Mouse (Mus musculus): ENCODE data around the gene BC035044.
A peak's percentile ranks its signal among the peaks of the same experiment; 100 is the strongest.
"Not testable (repeated sequence)": the region's sequence is repeated elsewhere in the genome, so short reads cannot be mapped to it uniquely, and the experiment has no call there.

The BC035044 gene

GRCm38 (mm10) chr6:128842945-128843478 is 47.9 kb downstream of the BC035044 start:
- peak; percentile 99 for DNase-seq (ENCODE audit: low read depth, low spot score)
- no peaks in the 10 kb centered on the region for H3K27me3 ChIP-seq (ENCODE audit: control insufficient read depth, insufficient read depth, low read length, poor library complexity, severe bottlenecking)

GRCm38 (mm10) chr6:128842356-128842944 is 48.5 kb downstream of the BC035044 start:
- H3K27me3 ChIP-seq (ENCODE audit: control insufficient read depth, insufficient read depth, low read length, poor library complexity, severe bottlenecking) = no peaks in the 10 kb centered on the region
- peaks cover 6% of the 10 kb centered on the region; the same call in 1 of the 2 replicates for H3K36me3 ChIP-seq (ENCODE audit: control insufficient read depth, insufficient read depth, low read length, poor library complexity, severe bottlenecking)
- no peak for DNase-seq (ENCODE audit: low read depth, low spot score)

More at GRCm38 (mm10) chr6:128842945-128843478, 47.9 kb downstream of the BC035044 start:
- peaks cover 6% of the 10 kb centered on the region; the same call in 1 of the 2 replicates for H3K36me3 ChIP-seq (ENCODE audit: control insufficient read depth, insufficient read depth, low read length, poor library complexity, severe bottlenecking)

DNA sequence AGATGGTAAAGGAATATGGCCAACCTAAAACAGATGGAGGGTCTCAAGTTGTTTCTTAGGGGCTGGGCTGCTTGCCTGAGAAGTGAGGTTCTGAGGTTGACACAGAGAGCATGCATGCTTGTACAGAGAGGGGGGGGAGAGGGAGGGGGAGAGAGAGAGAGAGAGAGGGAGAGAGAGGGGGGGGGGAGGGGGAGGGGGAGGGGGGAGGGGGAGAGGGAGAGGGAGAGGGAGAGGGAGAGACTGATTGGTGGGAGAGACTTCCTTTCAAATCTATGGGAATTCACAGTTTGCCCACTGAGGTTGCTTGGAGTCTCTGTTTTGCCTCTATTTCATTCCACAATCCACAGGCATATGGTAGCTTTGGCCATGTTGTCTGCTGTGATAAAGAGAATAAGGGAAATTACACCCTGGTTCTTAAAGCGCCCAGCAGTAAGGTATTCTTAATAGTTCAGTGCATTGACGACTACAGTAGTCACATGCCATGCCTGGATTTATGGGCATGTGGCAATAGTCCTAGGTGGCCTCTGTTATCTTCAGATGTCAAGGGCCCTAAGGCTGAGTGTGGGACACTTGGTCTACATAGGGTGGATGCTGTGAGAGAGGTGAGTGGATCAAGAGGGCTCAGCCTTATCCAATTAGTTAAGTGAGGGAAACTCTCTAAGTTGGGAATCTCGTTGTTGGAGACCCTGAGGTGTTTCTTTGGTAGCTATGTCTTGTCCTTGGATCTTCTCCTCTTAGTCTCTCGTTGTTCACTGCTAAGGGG is 49.4 kb downstream of the BC035044 start:
- no peaks in the 10 kb centered on the region for H3K27me3 ChIP-seq (ENCODE audit: control insufficient read depth, insufficient read depth, low read length, poor library complexity, severe bottlenecking)
- no peak for DNase-seq (ENCODE audit: low read depth, low spot score)
- no peaks in the 10 kb centered on the region for H3K36me3 ChIP-seq (ENCODE audit: control insufficient read depth, insufficient read depth, low read length, poor library complexity, severe bottlenecking)

- not testable (repeated sequence) for H3K36me3 ChIP-seq (ENCODE audit: control insufficient read depth, insufficient read depth, low read length, poor library complexity, severe bottlenecking); H3K27me3 ChIP-seq (ENCODE audit: control insufficient read depth, insufficient read depth, low read length, poor library complexity, severe bottlenecking); DNase-seq (ENCODE audit: low read depth, low spot score)
Measured at GRCm38 (mm10) chr6:128840669-128841068, 50.3 kb downstream of the BC035044 start.

DNA sequence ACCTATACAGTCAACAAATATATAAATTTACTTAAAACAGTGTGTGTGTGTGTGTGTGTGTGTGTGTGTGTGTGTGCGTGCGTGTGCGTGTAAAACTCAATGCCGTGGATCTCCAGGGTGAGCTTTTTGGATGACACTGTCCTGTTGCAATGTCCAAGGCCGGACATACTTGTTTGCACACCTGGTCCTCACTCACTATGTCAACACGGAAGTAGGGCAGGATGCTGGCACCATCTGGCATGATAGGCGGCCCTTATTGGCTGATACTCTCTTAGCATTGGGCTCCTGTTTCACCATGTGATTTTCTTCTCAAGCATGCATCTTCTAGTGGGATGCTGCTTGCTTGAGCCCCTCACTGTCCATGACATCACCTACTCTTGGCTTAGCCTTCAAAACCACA is 51.0 kb downstream of the BC035044 start:
- DNase-seq (ENCODE audit: low read depth, low spot score) = peak; percentile 63
- H3K27me3 ChIP-seq (ENCODE audit: control insufficient read depth, insufficient read depth, low read length, poor library complexity, severe bottlenecking) = no peaks in the 10 kb centered on the region
- no peaks in the 10 kb centered on the region for H3K36me3 ChIP-seq (ENCODE audit: control insufficient read depth, insufficient read depth, low read length, poor library complexity, severe bottlenecking)

DNA sequence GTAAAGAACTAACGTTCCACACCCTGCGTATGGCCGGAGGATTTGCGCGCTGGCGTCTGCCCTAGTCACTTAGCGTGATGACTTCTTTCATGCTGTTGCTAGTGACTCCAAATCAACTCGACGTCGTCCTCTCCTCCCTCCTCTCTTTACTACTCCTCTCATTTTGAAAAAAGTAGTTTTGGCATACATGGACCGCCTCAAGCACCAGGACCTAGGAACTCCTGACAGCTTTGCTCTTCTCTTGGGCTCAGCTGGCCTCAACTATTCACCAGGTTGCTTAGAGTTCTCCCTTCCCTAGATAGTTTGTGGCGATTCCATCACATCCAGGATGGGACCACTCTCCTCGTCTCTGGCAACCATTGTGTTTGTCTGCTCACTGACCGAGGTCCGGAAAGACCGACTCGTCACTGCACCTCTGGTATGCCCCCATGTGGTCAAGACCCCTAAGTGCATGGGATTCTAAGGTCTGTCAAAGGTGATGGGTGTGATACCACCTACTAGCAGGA is 51.6 kb downstream of the BC035044 start:
- Histone ChIP-seq H3K36me3 (ENCODE audit: control insufficient read depth, insufficient read depth, low read length, poor library complexity, severe bottlenecking) (no peaks in the 10 kb centered on the region), H3K27me3 (ENCODE audit: control insufficient read depth, insufficient read depth, low read length, poor library complexity, severe bottlenecking) (no peaks in the 10 kb centered on the region)
- peak; percentile 97 for DNase-seq (ENCODE audit: low read depth, low spot score)

- DNase-seq (ENCODE audit: low read depth, low spot score) = peak; percentile 95
- Histone ChIP-seq H3K36me3 (ENCODE audit: control insufficient read depth, insufficient read depth, low read length, poor library complexity, severe bottlenecking) (no peaks in the 10 kb centered on the region), H3K27me3 (ENCODE audit: control insufficient read depth, insufficient read depth, low read length, poor library complexity, severe bottlenecking) (no peaks in the 10 kb centered on the region)
Measured at GRCm38 (mm10) chr6:128838342-128839265, 52.3 kb downstream of the BC035044 start.

- Histone ChIP-seq H3K36me3 (ENCODE audit: control insufficient read depth, insufficient read depth, low read length, poor library complexity, severe bottlenecking) (no peaks in the 10 kb centered on the region), H3K27me3 (ENCODE audit: control insufficient read depth, insufficient read depth, low read length, poor library complexity, severe bottlenecking) (no peaks in the 10 kb centered on the region)
- no peak for DNase-seq (ENCODE audit: low read depth, low spot score)
Measured at GRCm38 (mm10) chr6:128837454-128838341, 53.2 kb downstream of the BC035044 start.

GRCm38 (mm10) chr6:128836955-128837334 is 54.0 kb downstream of the BC035044 start:
- Histone ChIP-seq H3K27me3 (ENCODE audit: control insufficient read depth, insufficient read depth, low read length, poor library complexity, severe bottlenecking) (no peaks in the 10 kb centered on the region), H3K36me3 (ENCODE audit: control insufficient read depth, insufficient read depth, low read length, poor library complexity, severe bottlenecking) (no peaks in the 10 kb centered on the region)
- no peak for DNase-seq (ENCODE audit: low read depth, low spot score)

DNA sequence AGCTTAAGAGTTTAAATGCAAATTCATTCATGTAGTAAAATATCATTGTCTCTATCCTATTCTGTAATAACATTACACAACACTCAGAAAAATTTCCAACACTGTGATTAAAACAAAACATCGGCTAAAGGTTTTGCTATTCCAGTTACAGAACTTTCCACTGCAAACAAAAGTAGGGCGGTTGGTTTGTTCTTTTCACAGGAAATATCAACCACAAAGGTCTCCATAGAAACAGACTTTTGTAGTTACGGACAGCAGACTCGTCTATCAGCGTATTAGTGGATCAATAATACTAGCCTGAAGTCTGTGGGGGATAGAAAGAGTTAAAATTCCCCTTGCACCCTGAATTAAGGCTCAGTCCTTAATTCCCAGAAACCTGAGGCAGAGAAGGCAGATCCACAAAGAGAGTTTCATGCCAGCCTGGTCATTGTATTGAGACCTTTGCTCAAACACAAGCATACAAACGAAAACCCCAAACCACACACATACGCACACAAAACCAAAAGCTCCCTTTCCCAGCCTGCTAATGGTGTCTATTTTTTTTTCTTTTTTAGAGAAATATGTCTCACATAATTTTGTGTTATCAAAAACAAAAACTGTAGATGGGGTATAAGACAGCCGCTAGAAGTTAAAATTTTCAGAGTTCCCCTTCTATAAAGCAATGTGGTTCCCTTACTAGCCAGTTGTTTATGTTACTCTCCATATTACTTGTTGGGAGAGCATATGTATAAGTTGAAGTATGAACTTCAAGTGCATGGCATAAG is 54.6 kb downstream of the BC035044 start:
- no peaks in the 10 kb centered on the region for H3K27me3 ChIP-seq (ENCODE audit: control insufficient read depth, insufficient read depth, low read length, poor library complexity, severe bottlenecking)
- no peaks in the 10 kb centered on the region for H3K36me3 ChIP-seq (ENCODE audit: control insufficient read depth, insufficient read depth, low read length, poor library complexity, severe bottlenecking)
- peak; percentile 42 for DNase-seq (ENCODE audit: low read depth, low spot score)

DNA sequence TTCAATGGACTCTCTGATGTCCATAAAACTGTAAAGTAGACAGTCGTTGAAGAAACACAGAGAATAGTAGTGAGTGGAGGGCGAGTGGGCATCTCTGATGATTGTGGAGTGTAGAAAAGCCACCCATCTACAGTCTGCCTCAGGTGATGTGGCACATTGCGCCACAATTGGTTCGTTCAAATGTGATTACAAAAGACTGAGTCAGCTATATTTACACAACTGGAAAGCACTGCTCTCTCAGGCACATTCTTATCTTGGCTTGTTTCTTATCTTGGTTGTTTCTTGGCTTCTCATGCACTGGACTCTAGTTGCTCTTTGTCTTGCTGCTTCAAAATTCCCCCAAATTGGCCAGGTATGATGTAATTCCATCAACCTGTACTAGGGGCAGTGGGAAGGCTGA is 55.4 kb downstream of the BC035044 start:
- no peak for DNase-seq (ENCODE audit: low read depth, low spot score)

GRCm38 (mm10) chr6:128833046-128833445 is 57.9 kb downstream of the BC035044 start:
- Histone ChIP-seq H3K27me3 (ENCODE audit: control insufficient read depth, insufficient read depth, low read length, poor library complexity, severe bottlenecking) (no peaks in the 10 kb centered on the region), H3K36me3 (ENCODE audit: control insufficient read depth, insufficient read depth, low read length, poor library complexity, severe bottlenecking) (no peaks in the 10 kb centered on the region)
- DNase-seq (ENCODE audit: low read depth, low spot score) = no peak

More for the DNA sequence above, 55.4 kb downstream of the BC035044 start:
- Histone ChIP-seq H3K27me3 (ENCODE audit: control insufficient read depth, insufficient read depth, low read length, poor library complexity, severe bottlenecking) (no peaks in the 10 kb centered on the region), H3K36me3 (ENCODE audit: control insufficient read depth, insufficient read depth, low read length, poor library complexity, severe bottlenecking) (no peaks in the 10 kb centered on the region)

DNA sequence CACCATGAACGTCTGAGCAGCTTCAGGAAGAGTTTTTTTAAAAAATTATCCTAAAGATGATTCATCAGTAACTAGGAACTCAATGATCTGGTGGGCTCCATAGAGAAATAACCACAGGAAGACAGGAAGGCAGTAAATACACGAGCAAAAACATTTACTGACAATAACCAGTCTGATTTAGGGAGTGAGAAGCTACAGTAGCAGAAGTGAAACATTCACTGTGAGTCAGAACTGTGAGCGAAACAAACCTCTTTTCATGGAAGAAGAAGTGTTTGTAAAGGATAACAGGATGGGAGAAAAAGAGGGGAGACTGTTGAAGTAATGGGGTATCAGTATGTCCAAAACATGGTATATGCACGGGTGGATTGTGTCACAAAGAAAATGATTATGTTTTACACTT is 61.1 kb downstream of the BC035044 start:
- no peaks in the 10 kb centered on the region for H3K36me3 ChIP-seq (ENCODE audit: control insufficient read depth, insufficient read depth, low read length, poor library complexity, severe bottlenecking)
- H3K27me3 ChIP-seq (ENCODE audit: control insufficient read depth, insufficient read depth, low read length, poor library complexity, severe bottlenecking) = no peaks in the 10 kb centered on the region
- no peak for DNase-seq (ENCODE audit: low read depth, low spot score)

Data from splenic B cell, adult 2 months (primary cell).